8 mouse cellular contexts compared by ENCODE assay signal in genomic region chr2:131561891-131562585, GRCm38 (mm10). TPM values are rescaled to one million over a fixed set of nuclear protein-coding genes. Genes with fewer than 3 reads are reported as not detected.
DNase-seq lines count a peak whose midpoint lies in the region; ATAC-seq and TF ChIP-seq lines count a peak whose summit lies in the region.

Adra1d (minus strand) TSS chr2:131562283.

- peaks cover 2% of the 10 kb centered on the region; the same call in 1 of the 2 replicates for H3K4me1 ChIP-seq in lung, embryonic 16.5 days (replicated peaks; ENCODE audit: control insufficient read depth, insufficient read depth, low read length)
- peaks cover 3% of the 10 kb centered on the region; the same call in 1 of the 2 replicates for H3K4me1 ChIP-seq in cortical plate, adult 2 months (ENCODE audit: control insufficient read depth, insufficient read depth, low read length)
- 0 out of 2 replicates have a peak, but pooled peaks cover 3% of the 10 kb centered on the region for H3K4me1 ChIP-seq in heart, embryonic 16.5 days (ENCODE audit: control insufficient read depth, insufficient read depth, low read length)
- H3K4me1 ChIP-seq in midbrain, embryonic 15.5 days = peaks cover 16% of the 10 kb centered on the region; the same call in 1 of the 2 replicates

- peak; percentile 77 for ATAC-seq in lung, embryonic 16.5 days (ENCODE audit: low read depth)
- ATAC-seq in heart, embryonic 16.5 days (replicated peaks; ENCODE audit: extremely low read depth, insufficient read depth, low FRiP score) = peak; percentile 74
- peak; percentile 58 for ATAC-seq in midbrain, embryonic 15.5 days (replicated peaks)

- H3K9me3 ChIP-seq in lung, embryonic 16.5 days (ENCODE audit: control insufficient read depth, low read length) = no peaks in the 10 kb centered on the region
- no peaks in the 10 kb centered on the region for H3K9me3 ChIP-seq in heart, embryonic 16.5 days (replicated peaks; ENCODE audit: control insufficient read depth, low read length)
- no peaks in the 10 kb centered on the region for H3K9me3 ChIP-seq in midbrain, embryonic 15.5 days

- no peak for TF ChIP-seq POLR2A in cortical plate, adult 2 months (IDR thresholded peaks at IDR 0.05; ENCODE audit: extremely low read depth, insufficient read depth, low read length)

- no peaks in the 10 kb centered on the region for H3K36me3 ChIP-seq in lung, embryonic 16.5 days (ENCODE audit: control insufficient read depth, insufficient read depth, low read length)
- no peaks in the 10 kb centered on the region for H3K36me3 ChIP-seq in heart, embryonic 16.5 days (ENCODE audit: control insufficient read depth, insufficient read depth)
- H3K36me3 ChIP-seq in midbrain, embryonic 15.5 days (replicated peaks) = no peaks in the 10 kb centered on the region

- H3K4me3 ChIP-seq in lung, embryonic 16.5 days (ENCODE audit: low read length) = peak within 1 kb of the TSS; percentile 52
- peak within 1 kb of the TSS; percentile 52 for H3K4me3 ChIP-seq in cortical plate, adult 2 months (ENCODE audit: insufficient read depth, low read length)
- peak within 1 kb of the TSS; percentile 66 for H3K4me3 ChIP-seq in heart, embryonic 16.5 days (ENCODE audit: low read length)
- H3K4me3 ChIP-seq in midbrain, embryonic 15.5 days = peak within 1 kb of the TSS; percentile 42

- peaks cover 58% of the 10 kb centered on the region for H3K27me3 ChIP-seq in lung, embryonic 16.5 days (ENCODE audit: control insufficient read depth, insufficient read depth, low read depth, low read length)
- peaks cover 49% of the 10 kb centered on the region for H3K27me3 ChIP-seq in heart, embryonic 16.5 days (ENCODE audit: control insufficient read depth, insufficient read depth, low read length)
- peaks cover 63% of the 10 kb centered on the region for H3K27me3 ChIP-seq in midbrain, embryonic 15.5 days (replicated peaks)

- peak within 1 kb of the TSS; percentile 73 for H3K4me2 ChIP-seq in lung, embryonic 16.5 days (ENCODE audit: low read depth, low read length)
- peak within 1 kb of the TSS; percentile 82 for H3K4me2 ChIP-seq in heart, embryonic 16.5 days (ENCODE audit: low read depth, low read length)
- H3K4me2 ChIP-seq in midbrain, embryonic 15.5 days = peak within 1 kb of the TSS; percentile 77

- H3K27ac ChIP-seq in lung, embryonic 16.5 days (ENCODE audit: low read length) = no peak within 1 kb of the TSS
- peak within 1 kb of the TSS; percentile 76 for H3K27ac ChIP-seq in cortical plate, adult 2 months (ENCODE audit: insufficient read depth, low read length)
- 0 out of 2 replicates have a peak within 1 kb of the TSS, but pooled peaks have one; percentile 21 for H3K27ac ChIP-seq in heart, embryonic 16.5 days (ENCODE audit: low read length)
- no peak within 1 kb of the TSS for H3K27ac ChIP-seq in midbrain, embryonic 15.5 days

- no peak for TF ChIP-seq CTCF in cortical plate, adult 2 months (IDR thresholded peaks at IDR 0.05; ENCODE audit: extremely low read depth, insufficient read depth, low read length)

- WGBS in lung, embryonic 16.5 days = 1% methylated on average over 55 of the region's 82 CpGs
- WGBS in heart, embryonic 16.5 days = 1% methylated on average over 76 of the region's 82 CpGs
- WGBS in midbrain, embryonic 15.5 days = 2% methylated on average over 71 of the region's 82 CpGs

- peak within 1 kb of the TSS; percentile 58 for H3K9ac ChIP-seq in lung, embryonic 16.5 days (ENCODE audit: low read length)
- peak within 1 kb of the TSS; percentile 77 for H3K9ac ChIP-seq in heart, embryonic 16.5 days (ENCODE audit: low read length)
- H3K9ac ChIP-seq in midbrain, embryonic 15.5 days = peak within 1 kb of the TSS; percentile 27; the same call in 1 of the 2 replicates

- DNase-seq in lung, adult 18-20 months = no peak
- peak in 1 of 2 experiments; percentile 24 for DNase-seq in layer of hippocampus, postnatal 25 days (ENCODE audit: extremely low spot score in 1 of 2, low spot score in 1 of 2)
- no peak for DNase-seq in spleen, postnatal 36 days (ENCODE audit: low spot score in 2 of 2)
- no peak for DNase-seq in natural killer cell, adult 2 months (ENCODE audit: low spot score in 2 of 2)

RNA-seq across cellular contexts. Expression of gene Adra1d, which starts in this region (rescaled TPM):
- 1.8 and 2.0 TPM in 2 replicates for polyA plus RNA-seq in lung, embryonic 16.5 days (2015; fragmentation: Nextera tagmentation; extraction: Ambion mirVana)
- polyA plus RNA-seq in cortical plate, adult 2 months (2012; rRNA removed) = 32.0 and 38.9 TPM in 2 replicates
- 1.0 and 1.5 TPM in 2 replicates for polyA plus RNA-seq in heart, embryonic 16.5 days (2015; fragmentation: Nextera tagmentation; extraction: Ambion mirVana)
- total RNA-seq in layer of hippocampus, postnatal 25 days (2021) = 10 to 100 TPM; 91.6 to 98.9 TPM
- 0.19 TPM in 1 of 2 replicates, not detected in the other for polyA plus RNA-seq in midbrain, embryonic 15.5 days (2015; fragmentation: Nextera tagmentation; extraction: Ambion mirVana)

Comparison
In these comparisons a context has a peak if more than half of its experiments do, and no peak if none do; other contexts are left out.
1. RNA of gene Adra1d (polyA plus RNA-seq): 32.0 to 38.9 TPM in cortical plate, adult 2 months; 1.8 to 2.0 TPM in lung, embryonic 16.5 days, 1.0 to 1.5 TPM in heart, embryonic 16.5 days and 0.19 TPM in midbrain, embryonic 15.5 days; every median in the first group is over 10 times any median in the second.
2. Peak in ATAC-seq, H3K4me3 ChIP-seq, H3K9ac ChIP-seq and H3K4me2 ChIP-seq in midbrain, embryonic 15.5 days; RNA of the gene not detected or under 1 TPM.
3. H3K27ac ChIP-seq: peak in cortical plate, adult 2 months (single experiment) and heart, embryonic 16.5 days (single experiment); none in lung, embryonic 16.5 days (single experiment) and midbrain, embryonic 15.5 days (single experiment).
4. H3K9ac ChIP-seq: peak in every context shown above with its lines; median percentile 77 in heart, embryonic 16.5 days; 58 in lung, embryonic 16.5 days; 27 in midbrain, embryonic 15.5 days.
5. Peak in every context shown above with its lines, with median percentiles within 50 percentile points of each other: ATAC-seq, H3K4me2 ChIP-seq and H3K4me3 ChIP-seq.